Mouse (Mus musculus): ENCODE data around the gene Tceal9. TPM values are rescaled to one million over a fixed set of nuclear protein-coding genes. Genes with fewer than 3 reads are reported as not detected.

Gene Tceal9
- polyA plus RNA-seq (2012; rRNA removed): 242 and 248 TPM in 2 replicates

GRCm38 (mm10) chrX:136244574-136245229, at the start of gene Tceal9:
Tceal9 (plus strand) TSS chrX:136245079.

GRCm38 (mm10) chrX:136203664-136204066, 41.2 kb upstream of the Tceal9 start, which contains the start of gene Tceal5:
Tceal5 (minus strand) TSS chrX:136203876.

GRCm38 (mm10) chrX:136214729-136215677, 29.9 kb upstream of the Tceal9 start, which contains the start of the genes Tceal7 and Bex1:
Tceal7 (plus strand) TSS chrX:136214779.
Bex1 (minus strand) TSS chrX:136215513.

DNA sequence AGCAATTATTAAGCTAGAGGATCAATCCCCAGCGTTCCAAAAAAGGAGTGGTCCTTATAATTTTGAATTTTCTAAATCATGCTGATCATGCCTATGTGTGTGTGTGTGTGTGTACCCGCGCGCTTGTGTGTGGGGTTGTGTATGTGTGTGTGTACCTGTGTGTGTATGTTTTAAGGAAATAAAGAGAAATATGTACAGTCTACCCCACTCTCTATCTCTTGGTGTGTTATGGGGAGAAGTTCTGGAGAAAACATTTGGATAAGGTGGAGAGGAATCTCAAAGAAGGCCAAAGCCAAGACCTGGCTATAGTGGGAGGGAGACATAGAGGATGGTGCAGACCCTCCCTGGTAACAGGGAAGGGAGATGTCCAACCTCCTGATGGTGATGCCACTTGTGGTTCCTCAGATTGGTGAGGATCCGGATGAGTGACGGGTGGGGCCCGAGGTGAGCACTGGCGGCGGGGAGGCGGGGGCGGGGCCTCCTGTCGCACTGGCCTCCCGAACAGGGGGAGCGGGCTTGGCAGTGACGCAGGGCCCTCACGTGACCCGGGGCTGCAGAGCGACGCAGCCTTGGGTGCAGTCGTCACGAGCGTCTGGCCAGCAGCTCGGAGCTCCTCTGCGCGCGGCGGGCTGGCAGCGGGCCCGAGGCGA, 25.0 kb downstream of the Tceal9 start, which contains the start of gene Bex3:
Gene Bex3, plus strand, starts transcription at position 511 of the 650 bp plus-strand sequence.

Other genes with a start within 250 kb of the Tceal9 start
- gene Arxes1, start 211.7 kb upstream of the Tceal9 start, polyA plus RNA-seq (2012; rRNA removed): 28.8 and 31.3 TPM in 2 replicates
- gene Bex2, start 176.8 kb upstream of the Tceal9 start, polyA plus RNA-seq (2012; rRNA removed): 364 and 417 TPM in 2 replicates
- gene Nxf3, start 159.8 kb upstream of the Tceal9 start, polyA plus RNA-seq (2012; rRNA removed): 0.04 TPM in 2 replicates
- 82.7 and 91.8 TPM in 2 replicates for gene Bex4, start 106.1 kb upstream of the Tceal9 start, polyA plus RNA-seq (2012; rRNA removed)
- 99.8 and 102 TPM in 2 replicates for gene Tceal8, start 72.7 kb upstream of the Tceal9 start, polyA plus RNA-seq (2012; rRNA removed)
- 36.4 and 38.5 TPM in 2 replicates for gene Tceal5, start 41.2 kb upstream of the Tceal9 start, polyA plus RNA-seq (2012; rRNA removed)
- 1.1 and 14.3 TPM in 2 replicates for gene Tceal7, start 30.3 kb upstream of the Tceal9 start, polyA plus RNA-seq (2012; rRNA removed)
- gene Bex1, start 29.6 kb upstream of the Tceal9 start, polyA plus RNA-seq (2012; rRNA removed): 194 and 195 TPM in 2 replicates
- gene Bex3, start 25.2 kb downstream of the Tceal9 start, polyA plus RNA-seq (2012; rRNA removed): 712 and 733 TPM in 2 replicates

Data from central nervous system, embryonic 14 days (tissue).